Mouse (Mus musculus): Measurements from ENCODE around the gene Lrrc66. TPM values are rescaled to one million over a fixed set of nuclear protein-coding genes. Genes with fewer than 3 reads are reported as not detected.

The Lrrc66 gene
- not detected in 4 replicates for total RNA-seq (2023)

DNA sequence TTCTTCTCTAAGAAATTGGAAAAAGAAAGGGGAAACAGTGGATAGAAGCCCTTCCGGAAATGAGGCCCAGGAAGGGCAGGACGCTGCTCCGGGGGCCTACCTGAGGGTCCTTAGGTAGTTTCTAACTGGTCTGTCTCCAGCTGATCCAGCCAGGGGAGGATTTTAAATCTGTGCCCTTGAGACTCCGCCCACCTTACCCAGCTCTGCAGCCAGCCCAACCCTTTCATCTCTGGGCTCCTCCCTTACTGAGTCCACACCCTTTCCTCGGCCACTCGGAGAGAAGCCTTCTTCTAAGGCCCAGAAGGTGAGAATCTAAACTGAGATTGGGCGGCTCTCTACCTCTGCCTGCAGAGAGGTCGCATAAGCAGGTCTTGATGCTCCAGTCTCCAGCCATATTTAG lies at the start of gene Lrrc66:
Gene Lrrc66, minus strand, starts transcription at position 236 of the 400 bp plus-strand sequence.

DNA sequence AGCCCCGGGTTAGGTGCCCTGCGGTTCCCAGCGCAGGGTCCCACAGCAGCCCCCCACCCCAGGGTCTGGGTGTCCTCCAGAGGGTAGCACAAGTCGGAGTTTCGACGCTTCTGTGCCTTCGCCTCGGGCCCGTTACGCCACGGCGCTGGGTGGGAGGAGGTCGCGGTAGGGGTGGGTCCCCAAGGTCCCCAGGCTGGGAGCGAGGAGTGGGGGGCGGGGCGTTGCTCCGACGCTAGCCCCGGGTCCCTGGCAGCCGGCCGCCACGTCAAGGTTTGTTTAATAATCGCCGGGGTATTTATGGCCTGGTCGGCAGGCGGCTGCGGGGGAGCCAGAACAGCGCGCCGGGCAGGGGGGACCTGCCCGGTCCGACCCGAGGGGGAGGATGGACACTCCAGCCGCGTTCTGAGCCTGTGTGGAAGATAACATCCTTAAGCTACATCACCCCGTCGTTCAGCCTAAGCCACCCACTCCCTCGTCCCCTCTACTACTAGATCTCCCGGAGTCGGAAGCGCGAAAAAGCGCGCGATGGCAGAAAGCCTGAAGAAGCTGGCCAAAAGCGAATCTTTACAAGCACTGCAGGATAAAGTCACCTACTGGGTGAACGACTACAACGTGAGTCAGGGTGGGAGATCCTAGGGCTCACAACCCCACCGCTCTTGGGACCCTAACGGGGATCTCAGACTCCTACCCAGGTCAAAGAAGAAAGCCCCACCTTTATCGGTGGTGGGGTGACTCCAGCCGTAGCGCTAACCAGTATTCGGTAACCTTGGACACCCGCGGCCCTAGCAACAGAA lies 18.9 kb upstream of the Lrrc66 start, which contains the start of gene Spata18:
Gene Spata18, plus strand, starts transcription at position 319 of the 794 bp plus-strand sequence.

DNA sequence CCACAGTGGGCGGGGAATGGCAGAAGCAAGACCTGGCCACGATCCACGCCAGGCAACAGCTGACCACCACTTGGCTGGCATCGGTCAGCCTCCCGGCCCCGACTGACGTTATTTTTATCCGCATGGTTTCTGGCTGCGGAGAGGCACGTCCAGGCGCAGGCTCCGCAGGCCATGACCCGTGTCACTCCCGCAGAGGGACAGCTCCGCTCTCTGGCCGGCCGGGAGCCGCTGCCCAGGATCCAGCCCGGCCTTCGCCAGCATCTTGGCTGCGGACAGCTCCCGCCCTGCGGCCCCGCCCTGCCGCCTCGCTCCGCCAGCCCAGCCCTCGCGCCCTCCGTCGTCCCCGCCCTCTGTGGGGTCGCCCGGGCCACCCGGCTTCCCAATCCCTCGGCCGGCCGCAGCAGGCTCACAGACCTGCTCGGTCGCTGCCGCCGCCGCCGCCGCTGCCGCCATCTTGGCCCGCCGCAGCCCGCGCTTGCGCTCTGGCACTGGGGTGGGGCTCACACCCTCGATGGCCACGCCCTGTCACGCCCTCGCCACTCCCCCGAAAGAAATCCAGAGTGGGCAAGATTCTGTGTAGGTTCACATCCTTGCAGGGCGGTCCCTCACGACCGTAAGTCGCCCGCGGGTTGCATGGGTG lies 15.1 kb upstream of the Lrrc66 start, which contains the start of gene Sgcb:
Gene Sgcb, minus strand, starts transcription at position 530 of the 640 bp plus-strand sequence.

Other genes starting within 250 kb of the Lrrc66 start
- not detected in 4 replicates for gene Cwh43, start 226.5 kb downstream of the Lrrc66 start, total RNA-seq (2023)
- gene Dcun1d4, start 151.5 kb downstream of the Lrrc66 start, total RNA-seq (2023) = 9.4 to 13.8 TPM (median 9.7 TPM) in 4 replicates
- 5.5 to 12.1 TPM (median 8.6 TPM) in 4 replicates for gene Sgcb, start 15.3 kb upstream of the Lrrc66 start, total RNA-seq (2023)
- gene Spata18, start 18.9 kb upstream of the Lrrc66 start, total RNA-seq (2023) = not detected in 4 replicates

Measured in B cell, adult 62 days (primary cell).